9 mouse cellular contexts compared by ENCODE assay signal in the genomic region with DNA sequence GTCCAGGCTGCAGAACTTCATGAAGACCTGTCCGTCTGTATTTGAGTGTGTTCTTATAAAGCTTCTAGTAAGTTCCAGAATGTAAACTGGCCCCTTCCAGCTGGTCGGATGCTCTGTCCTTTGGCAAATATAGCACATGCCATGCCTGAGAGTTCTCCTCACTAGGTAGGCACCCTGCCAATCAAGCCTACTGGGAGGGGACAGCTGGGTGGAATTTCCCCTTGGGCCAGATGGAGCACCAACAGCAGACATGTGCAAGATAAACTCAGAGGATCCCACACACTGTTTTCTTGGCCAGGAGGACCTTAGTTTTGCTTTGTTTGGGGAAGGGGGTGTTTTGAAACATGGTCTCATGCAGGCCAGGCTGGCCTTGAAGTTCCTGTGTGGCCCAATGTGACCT. TPM values are rescaled to one million over a fixed set of nuclear protein-coding genes. Genes with fewer than 3 reads are reported as not detected.
DNase-seq lines count a peak whose midpoint lies in the region; ATAC-seq and TF ChIP-seq lines count a peak whose summit lies in the region.
"Had no signal": no experiment of that assay in that cellular context is flagged by ENCODE, and none has a peak within 500 bp of the region (broad histone marks: within the 10 kb centered on the region; RNA-seq: fewer than 3 reads in every experiment).

No protein-coding gene starts in this region.

- no peaks in the 10 kb centered on the region for H3K36me3 ChIP-seq in hindbrain, postnatal 0 days (ENCODE audit: insufficient read depth, low read length)
- H3K36me3 ChIP-seq in hindbrain, embryonic 10.5 days: no peaks in the 10 kb centered on the region
- H3K36me3 ChIP-seq in heart, embryonic 13.5 days: no peaks in the 10 kb centered on the region
- H3K36me3 ChIP-seq in limb, embryonic 15.5 days: no peaks in the 10 kb centered on the region
- no peaks in the 10 kb centered on the region for H3K36me3 ChIP-seq in forebrain, embryonic 10.5 days (replicated peaks)
- H3K36me3 ChIP-seq in neural tube, embryonic 15.5 days: no peaks in the 10 kb centered on the region
- H3K36me3 ChIP-seq: G1E had no signal

- H3K4me3 ChIP-seq in hindbrain, postnatal 0 days (ENCODE audit: low read length): no peak overlapping the region
- no peak overlapping the region for H3K4me3 ChIP-seq in hindbrain, embryonic 10.5 days
- no peak overlapping the region for H3K4me3 ChIP-seq in heart, embryonic 13.5 days
- H3K4me3 ChIP-seq in limb, embryonic 15.5 days: no peak overlapping the region
- H3K4me3 ChIP-seq in forebrain, embryonic 10.5 days: no peak overlapping the region
- no peak overlapping the region for H3K4me3 ChIP-seq in neural tube, embryonic 15.5 days (replicated peaks)

- TF ChIP-seq CTCF in hindbrain, postnatal 0 days (IDR thresholded peaks at IDR 0.05; ENCODE audit: low read depth): no peak

- H3K27ac ChIP-seq in hindbrain, postnatal 0 days: no peak overlapping the region
- no peak overlapping the region for H3K27ac ChIP-seq in hindbrain, embryonic 10.5 days
- peak overlapping the region; percentile 45; the same call in 1 of the 2 replicates for H3K27ac ChIP-seq in heart, embryonic 13.5 days (replicated peaks)
- 0 out of 2 replicates have a peak overlapping the region, but pooled peaks have one; percentile 35 for H3K27ac ChIP-seq in limb, embryonic 15.5 days
- no peak overlapping the region for H3K27ac ChIP-seq in forebrain, embryonic 10.5 days
- no peak overlapping the region for H3K27ac ChIP-seq in neural tube, embryonic 15.5 days (replicated peaks)

- H3K4me1 ChIP-seq in hindbrain, postnatal 0 days (ENCODE audit: insufficient read depth, low read length): no peaks in the 10 kb centered on the region
- no peaks in the 10 kb centered on the region for H3K4me1 ChIP-seq in hindbrain, embryonic 10.5 days (replicated peaks)
- H3K4me1 ChIP-seq in heart, embryonic 13.5 days: peaks cover 27% of the 10 kb centered on the region
- H3K4me1 ChIP-seq in limb, embryonic 15.5 days: no peaks in the 10 kb centered on the region
- H3K4me1 ChIP-seq in forebrain, embryonic 10.5 days: 0 out of 2 replicates have a peak, but pooled peaks cover 3% of the 10 kb centered on the region
- H3K4me1 ChIP-seq in neural tube, embryonic 15.5 days: no peaks in the 10 kb centered on the region

- 79% methylated on average over 2 of the region's 2 CpGs for WGBS in hindbrain, postnatal 0 days
- WGBS in hindbrain, embryonic 10.5 days: 86% methylated on average over 2 of the region's 2 CpGs
- 43% methylated on average over 2 of the region's 2 CpGs for WGBS in heart, embryonic 13.5 days
- whole genome bisulfite sequencing in limb, embryonic 15.5 days: 55% methylated on average over 2 of the region's 2 CpGs
- 86% methylated on average over 2 of the region's 2 CpGs for WGBS in forebrain, embryonic 10.5 days
- 71% methylated on average over 2 of the region's 2 CpGs for WGBS in neural tube, embryonic 15.5 days

- no peak overlapping the region for H3K4me2 ChIP-seq in hindbrain, postnatal 0 days (ENCODE audit: low read depth, low read length)
- no peak overlapping the region for H3K4me2 ChIP-seq in heart, embryonic 13.5 days
- no peak overlapping the region for H3K4me2 ChIP-seq in limb, embryonic 15.5 days
- H3K4me2 ChIP-seq in neural tube, embryonic 15.5 days: no peak overlapping the region

- H3K27me3 ChIP-seq in hindbrain, postnatal 0 days (ENCODE audit: insufficient read depth, low read length): no peaks in the 10 kb centered on the region
- no peaks in the 10 kb centered on the region for H3K27me3 ChIP-seq in hindbrain, embryonic 10.5 days (ENCODE audit: insufficient read depth, poor library complexity, severe bottlenecking)
- no peaks in the 10 kb centered on the region for H3K27me3 ChIP-seq in heart, embryonic 13.5 days (replicated peaks)
- no peaks in the 10 kb centered on the region for H3K27me3 ChIP-seq in limb, embryonic 15.5 days
- H3K27me3 ChIP-seq in forebrain, embryonic 10.5 days (ENCODE audit: poor library complexity, severe bottlenecking): no peaks in the 10 kb centered on the region
- no peaks in the 10 kb centered on the region for H3K27me3 ChIP-seq in neural tube, embryonic 15.5 days (replicated peaks)

- ATAC-seq in hindbrain, postnatal 0 days: no peak; the same call in 1 of the 2 replicates
- no peak for ATAC-seq in heart, embryonic 13.5 days (ENCODE audit: extremely low read depth, insufficient number of reproducible peaks, low FRiP score, low TSS enrichment)
- ATAC-seq in limb, embryonic 15.5 days (ENCODE audit: insufficient number of reproducible peaks, low FRiP score, low TSS enrichment, low read depth): no peak
- no peak for ATAC-seq in neural tube, embryonic 15.5 days (ENCODE audit: low FRiP score)

- H3K9ac ChIP-seq in hindbrain, postnatal 0 days (replicated peaks; ENCODE audit: low read length): no peak overlapping the region
- no peak overlapping the region for H3K9ac ChIP-seq in heart, embryonic 13.5 days
- H3K9ac ChIP-seq in limb, embryonic 15.5 days: no peak overlapping the region
- no peak overlapping the region for H3K9ac ChIP-seq in neural tube, embryonic 15.5 days (replicated peaks)

- DNase-seq in hindbrain, postnatal 0 days (ENCODE audit: low spot score): peak; percentile 17
- DNase-seq in hindbrain, embryonic 10.5 days (ENCODE audit: low spot score): no peak
- peak; percentile 49 for DNase-seq in adipocyte (ENCODE audit: low spot score)
- DNase-seq in forebrain, embryonic 10.5 days (ENCODE audit: extremely low spot score, low spot score): no peak
- no peak for DNase-seq in thymus, postnatal 10 days (ENCODE audit: low spot score in 2 of 2)

- no peaks in the 10 kb centered on the region for H3K9me3 ChIP-seq in hindbrain, postnatal 0 days (ENCODE audit: low read length)
- H3K9me3 ChIP-seq in hindbrain, embryonic 10.5 days: no peaks in the 10 kb centered on the region
- no peaks in the 10 kb centered on the region for H3K9me3 ChIP-seq in heart, embryonic 13.5 days
- H3K9me3 ChIP-seq in limb, embryonic 15.5 days: no peaks in the 10 kb centered on the region
- H3K9me3 ChIP-seq in forebrain, embryonic 10.5 days: no peaks in the 10 kb centered on the region
- H3K9me3 ChIP-seq in neural tube, embryonic 15.5 days (replicated peaks): no peaks in the 10 kb centered on the region
- H3K9me3 ChIP-seq: G1E had no signal

RNA-seq across cellular contexts. Expression of gene Fermt2, which starts 23.9 kb away (rescaled TPM):
- 30.0 and 31.6 TPM in 2 replicates for total RNA-seq in hindbrain, postnatal 0 days (2014; rRNA removed)
- 76.4 and 89.4 TPM in 2 replicates for polyA plus RNA-seq in hindbrain, postnatal 0 days (2015; fragmentation: Nextera tagmentation; extraction: Ambion mirVana)
- 74.3 and 89.6 TPM in 2 replicates for polyA plus RNA-seq in hindbrain, embryonic 10.5 days (2016; fragmentation: Nextera tagmentation; extraction: Ambion mirVana)
- 170 and 197 TPM in 2 replicates for polyA plus RNA-seq in heart, embryonic 13.5 days (2015; fragmentation: Nextera tagmentation; extraction: Ambion mirVana)
- 136 and 155 TPM in 2 replicates for polyA plus RNA-seq in limb, embryonic 15.5 days (2015; fragmentation: Nextera tagmentation; extraction: Ambion mirVana)
- 75.7 and 77.6 TPM in 2 replicates for polyA plus RNA-seq in forebrain, embryonic 10.5 days (2016; fragmentation: Nextera tagmentation; extraction: Ambion mirVana)
- 78.7 and 103 TPM in 2 replicates for polyA plus RNA-seq in neural tube, embryonic 15.5 days (2015; fragmentation: Nextera tagmentation; extraction: Ambion mirVana)
- polyA plus RNA-seq: G1E had no signal

Comparison
In these comparisons a context has a peak if more than half of its experiments do, and no peak if none do; other contexts are left out.
1. DNase-seq: peak in hindbrain, postnatal 0 days (single experiment) and adipocyte (single experiment); none in hindbrain, embryonic 10.5 days (single experiment), forebrain, embryonic 10.5 days (single experiment) and thymus, postnatal 10 days (0 of 2).
2. H3K27ac ChIP-seq: peak in heart, embryonic 13.5 days (single experiment) and limb, embryonic 15.5 days (single experiment); none in hindbrain, postnatal 0 days (single experiment), hindbrain, embryonic 10.5 days (single experiment), forebrain, embryonic 10.5 days (single experiment) and neural tube, embryonic 15.5 days (single experiment).